ENCODE assay signal across 10 mouse cellular contexts in the genomic region with DNA sequence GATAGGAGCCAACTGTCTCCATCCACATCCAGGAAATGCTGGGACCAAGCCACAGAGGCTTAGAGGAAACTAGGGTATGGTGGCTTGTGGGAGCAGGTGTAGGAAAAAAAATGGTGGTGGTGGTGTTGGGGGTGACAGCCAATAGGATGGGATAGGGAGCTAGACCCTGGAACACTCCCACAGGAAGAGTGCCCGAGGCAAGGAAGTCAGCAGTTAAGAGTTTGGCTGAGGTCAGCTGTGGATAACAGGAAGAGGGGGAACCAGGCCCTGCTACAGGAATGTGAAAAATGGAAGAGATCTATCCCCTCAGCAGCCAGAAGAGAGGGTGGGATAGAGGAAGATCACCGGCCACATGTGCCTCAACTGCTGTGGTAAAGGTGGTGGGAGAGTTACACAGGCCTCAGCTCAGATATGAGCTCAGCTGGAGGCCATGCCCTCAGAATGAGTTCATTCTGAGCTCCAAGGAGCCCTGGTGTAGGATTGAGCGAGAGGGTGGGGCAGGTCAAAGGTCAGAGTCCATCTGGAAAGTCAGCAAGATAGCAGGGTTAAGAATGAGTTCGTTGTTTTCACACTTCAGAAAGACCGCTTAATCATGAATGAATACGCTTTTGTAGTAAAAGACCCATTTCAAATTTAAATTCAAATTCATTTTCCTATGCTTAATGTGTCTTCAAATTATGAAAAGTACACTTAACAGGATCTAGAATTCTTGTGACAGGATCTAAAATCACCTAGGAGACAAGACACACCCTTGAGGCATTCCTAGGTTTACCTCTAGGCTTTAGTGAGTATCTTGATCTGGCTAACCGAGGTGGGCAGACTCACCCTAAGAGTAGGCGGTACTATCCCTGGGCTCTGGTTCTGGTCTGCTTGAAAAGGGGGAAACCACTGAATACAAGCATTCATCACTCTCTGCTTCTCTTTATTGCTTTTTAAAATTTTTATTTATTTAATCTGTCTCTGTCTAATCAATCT.
A peak's percentile ranks its signal among the peaks of the same experiment; 100 is the strongest.
DNase-seq lines count a peak whose midpoint lies in the region; ATAC-seq and TF ChIP-seq lines count a peak whose summit lies in the region.
"Had no signal": no experiment of that assay in that cellular context is flagged by ENCODE, and none has a peak within 500 bp of the region (broad histone marks: within the 10 kb centered on the region; RNA-seq: fewer than 3 reads in every experiment).

No protein-coding gene starts in this region.

- WGBS in kidney, embryonic 16.5 days = 66% methylated on average over 8 of the region's 8 CpGs
- WGBS in small intestine, adult 2 months = 23% methylated on average over 8 of the region's 8 CpGs
- 54% methylated on average over 8 of the region's 8 CpGs for WGBS in midbrain, embryonic 14.5 days

- H3K27me3 ChIP-seq in kidney, embryonic 16.5 days (ENCODE audit: insufficient read depth, low read length) = no peaks in the 10 kb centered on the region
- H3K27me3 ChIP-seq in small intestine, adult 2 months (ENCODE audit: control insufficient read depth, insufficient read depth, low read length) = no peaks in the 10 kb centered on the region
- H3K27me3 ChIP-seq in midbrain, embryonic 14.5 days (ENCODE audit: control insufficient read depth, insufficient read depth, low read length) = no peaks in the 10 kb centered on the region; the same call in 1 of the 2 replicates
- H3K27me3 ChIP-seq: embryonic facial prominence, embryonic 12.5 days had no signal

- no peak for TF ChIP-seq CTCF in small intestine, adult 2 months (IDR thresholded peaks at IDR 0.05; ENCODE audit: extremely low read depth, insufficient read length, insufficient replicate concordance, low read depth, low read length)

- H3K4me1 ChIP-seq in kidney, embryonic 16.5 days (ENCODE audit: insufficient read depth, low read length) = no peaks in the 10 kb centered on the region; the same call in 1 of the 2 replicates
- peaks cover 0 to 10% of the 10 kb centered on the region in 2 experiments; a peak in 2 of 4 replicates for H3K4me1 ChIP-seq in ES-E14 (ENCODE audit: control insufficient read depth in 2 of 2, insufficient read depth in 2 of 2, low read length in 2 of 2, poor library complexity in 1 of 2)
- H3K4me1 ChIP-seq in small intestine, adult 2 months (ENCODE audit: control insufficient read depth, insufficient read depth, insufficient read length, low read length) = peaks cover 21% of the 10 kb centered on the region
- H3K4me1 ChIP-seq in midbrain, embryonic 14.5 days (ENCODE audit: control insufficient read depth, insufficient read depth, low read length) = no peaks in the 10 kb centered on the region
- H3K4me1 ChIP-seq: embryonic facial prominence, embryonic 12.5 days had no signal

- no peak overlapping the region for H3K4me2 ChIP-seq in kidney, embryonic 16.5 days (replicated peaks; ENCODE audit: low read depth, low read length)
- H3K4me2 ChIP-seq in midbrain, embryonic 14.5 days (ENCODE audit: low read length) = no peak overlapping the region
- H3K4me2 ChIP-seq: embryonic facial prominence, embryonic 12.5 days had no signal

- ATAC-seq in kidney, embryonic 16.5 days (ENCODE audit: low FRiP score, low TSS enrichment) = no peak
- no peak for ATAC-seq in midbrain, embryonic 14.5 days (ENCODE audit: low FRiP score, low TSS enrichment)

- TF ChIP-seq POLR2A in small intestine, adult 2 months (IDR thresholded peaks at IDR 0.05; ENCODE audit: low read depth, low read length) = no peak

- no peak overlapping the region for H3K27ac ChIP-seq in kidney, embryonic 16.5 days (ENCODE audit: low read length)
- H3K27ac ChIP-seq in ES-E14 (ENCODE audit: insufficient read depth, low read depth, low read length, poor library complexity, severe bottlenecking) = peak overlapping the region; percentile 29; the same call in 1 of the 2 replicates
- H3K27ac ChIP-seq in small intestine, adult 2 months (ENCODE audit: insufficient read depth, low read depth, low read length) = peak overlapping the region; percentile 91
- no peak overlapping the region for H3K27ac ChIP-seq in midbrain, embryonic 14.5 days (replicated peaks; ENCODE audit: low read depth, low read length)
- H3K27ac ChIP-seq: embryonic facial prominence, embryonic 12.5 days had no signal

- in situ Hi-C loops in ES-E14 (cut with MboI; ENCODE audit: low sequenced_read_pairs in 2 of 2, unreplicated experiment in 2 of 2) = no loop called here

- H3K4me3 ChIP-seq in kidney, embryonic 16.5 days (ENCODE audit: low read length) = no peak overlapping the region
- H3K4me3 ChIP-seq in ES-E14 (ENCODE audit: insufficient read depth in 1 of 2, low read depth in 1 of 2, low read length in 2 of 2, poor library complexity in 1 of 2, severe bottlenecking in 1 of 2) = no peak overlapping the region
- H3K4me3 ChIP-seq in small intestine, adult 2 months (ENCODE audit: low read depth, low read length) = no peak overlapping the region
- H3K4me3 ChIP-seq in midbrain, embryonic 14.5 days (replicated peaks; ENCODE audit: low read depth, low read length) = no peak overlapping the region
- H3K4me3 ChIP-seq: embryonic facial prominence, embryonic 12.5 days had no signal

- peak; percentile 69 for DNase-seq in kidney, adult 11 months
- peak; percentile 44 for DNase-seq in ES-E14 (ENCODE audit: low read depth, low spot score)
- peak; percentile 82 for DNase-seq in kidney, adult 9 months
- DNase-seq in lung, postnatal 25 days (ENCODE audit: low spot score) = no peak
- no peak for DNase-seq in midbrain, embryonic 14.5 days
- DNase-seq in Muller cell, postnatal 12 days (ENCODE audit: inconsistent ontology term) = no peak
- DNase-seq: cerebellum, adult 18-20 months had no signal

- H3K36me3 ChIP-seq in kidney, embryonic 16.5 days (ENCODE audit: insufficient read depth, low read length) = no peaks in the 10 kb centered on the region
- no peaks in the 10 kb centered on the region for H3K36me3 ChIP-seq in ES-E14 (ENCODE audit: control insufficient read depth, insufficient read depth, low read length, poor library complexity, severe bottlenecking)
- no peaks in the 10 kb centered on the region for H3K36me3 ChIP-seq in small intestine, adult 2 months (ENCODE audit: control insufficient read depth, insufficient read depth, low read length)
- H3K36me3 ChIP-seq in midbrain, embryonic 14.5 days (ENCODE audit: control insufficient read depth, insufficient read depth, low read length) = no peaks in the 10 kb centered on the region
- H3K36me3 ChIP-seq: embryonic facial prominence, embryonic 12.5 days had no signal

- H3K9ac ChIP-seq in kidney, embryonic 16.5 days (replicated peaks; ENCODE audit: low read length) = no peak overlapping the region
- no peak overlapping the region for H3K9ac ChIP-seq in ES-E14 (ENCODE audit: insufficient read depth, low read depth, low read length, poor library complexity, severe bottlenecking)
- no peak overlapping the region for H3K9ac ChIP-seq in midbrain, embryonic 14.5 days (replicated peaks; ENCODE audit: low read length)
- H3K9ac ChIP-seq: embryonic facial prominence, embryonic 12.5 days had no signal

- no peaks in the 10 kb centered on the region for H3K9me3 ChIP-seq in kidney, embryonic 16.5 days (ENCODE audit: low read length)
- no peaks in the 10 kb centered on the region for H3K9me3 ChIP-seq in ES-E14 (ENCODE audit: control insufficient read depth, insufficient read depth, low read depth, low read length)
- H3K9me3 ChIP-seq in midbrain, embryonic 14.5 days (ENCODE audit: control insufficient read depth, low read length) = no peaks in the 10 kb centered on the region
- H3K9me3 ChIP-seq: embryonic facial prominence, embryonic 12.5 days had no signal

TF ChIP-seq in ES-E14, 5 proteins besides CTCF, POLR2A, EP300 and RAD21:
- no peak for TF ChIP-seq CHD2 (IDR thresholded peaks at IDR 0.05; ENCODE audit: low read depth, low read length)
- no peak for TF ChIP-seq HCFC1 (IDR thresholded peaks at IDR 0.05; ENCODE audit: borderline replicate concordance, insufficient read depth, low read length)
- no peak for TF ChIP-seq ZNF384 (IDR thresholded peaks at IDR 0.05; ENCODE audit: low read depth, low read length)
- no peak for TF ChIP-seq ZC3H11A (IDR thresholded peaks at IDR 0.05; ENCODE audit: borderline replicate concordance, low read depth, low read length)
- no peak for TF ChIP-seq MAFK (IDR thresholded peaks at IDR 0.05; ENCODE audit: insufficient read depth, low read depth, low read length)

Comparison
In these comparisons a context has a peak if more than half of its experiments do, and no peak if none do; other contexts are left out.
1. DNase-seq: peak in kidney, adult 11 months (single experiment), ES-E14 (single experiment) and kidney, adult 9 months (single experiment); none in lung, postnatal 25 days (single experiment), midbrain, embryonic 14.5 days (single experiment) and Muller cell, postnatal 12 days (single experiment).
2. H3K27ac ChIP-seq: peak in ES-E14 (single experiment) and small intestine, adult 2 months (single experiment); none in kidney, embryonic 16.5 days (single experiment) and midbrain, embryonic 14.5 days (single experiment).